Comparison of ENCODE assay signal across 12 mouse cellular contexts in the genomic region with DNA sequence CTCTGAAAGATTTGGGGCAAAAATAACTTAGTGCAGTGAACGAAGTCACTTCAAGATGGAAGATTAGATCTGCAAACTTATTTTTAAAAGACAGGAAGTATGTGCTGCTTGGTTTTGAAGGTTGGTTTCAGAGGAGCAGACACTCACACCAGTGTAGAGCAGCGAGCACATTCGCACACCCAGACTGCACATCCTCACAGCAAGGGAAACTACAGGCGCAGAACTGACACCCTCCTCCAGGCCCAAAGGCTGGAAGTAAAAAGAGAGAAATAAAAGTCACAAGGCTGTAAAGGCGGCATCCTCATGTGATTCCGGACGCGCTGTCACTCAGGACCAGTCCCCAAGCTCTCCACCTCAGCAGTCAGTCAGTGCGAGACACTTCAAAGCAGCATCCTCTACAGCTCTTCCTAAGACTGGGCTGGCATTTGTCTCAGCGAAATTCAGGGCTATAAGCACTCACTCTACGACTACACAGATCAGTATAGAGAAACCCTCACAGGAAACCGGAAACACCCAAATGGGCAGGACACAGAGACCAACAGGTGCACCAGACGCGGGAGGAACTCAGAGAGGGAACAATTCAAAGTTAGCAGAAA. TPM values are rescaled to one million over a fixed set of nuclear protein-coding genes. Genes with fewer than 3 reads are reported as not detected.
DNase-seq lines count a peak whose midpoint lies in the region; ATAC-seq and TF ChIP-seq lines count a peak whose summit lies in the region.
"Had no signal": no experiment of that assay in that cellular context is flagged by ENCODE, and none has a peak within 500 bp of the region (broad histone marks: within the 10 kb centered on the region; RNA-seq: fewer than 3 reads in every experiment).

No protein-coding gene starts in this region.

- DNase-seq in stomach, postnatal 0 days (ENCODE audit: low spot score) = no peak
- DNase-seq in liver, embryonic 13.5 days = no peak
- peak; percentile 60 for DNase-seq in thymus, postnatal 4 days
- DNase-seq in cerebellum, postnatal 10 days = no peak
- DNase-seq: adrenal gland, postnatal 36 days; gastrocnemius, postnatal 36 days; kidney, adult 8-10 months had no signal

- ATAC-seq in hindbrain, embryonic 13.5 days (ENCODE audit: low FRiP score) = no peak
- ATAC-seq in hindbrain, embryonic 16.5 days = no peak
- ATAC-seq in stomach, embryonic 15.5 days (ENCODE audit: insufficient read depth, low FRiP score, low read depth) = no peak
- ATAC-seq in stomach, postnatal 0 days (ENCODE audit: low FRiP score, low TSS enrichment) = no peak
- no peak for ATAC-seq in liver, embryonic 13.5 days (ENCODE audit: low read depth)
- ATAC-seq in megakaryocyte progenitor cell, adult 5-6 weeks (replicated peaks; ENCODE audit: poor library complexity) = no peak

- H3K4me1 ChIP-seq in hindbrain, embryonic 13.5 days (replicated peaks) = peaks cover 31% of the 10 kb centered on the region
- H3K4me1 ChIP-seq in hindbrain, embryonic 16.5 days (ENCODE audit: control insufficient read depth, insufficient read depth, low read depth, low read length) = peaks cover 13% of the 10 kb centered on the region
- peaks cover 16% of the 10 kb centered on the region for H3K4me1 ChIP-seq in stomach, embryonic 15.5 days
- H3K4me1 ChIP-seq in stomach, postnatal 0 days (replicated peaks; ENCODE audit: control insufficient read depth, insufficient read depth) = peaks cover 3% of the 10 kb centered on the region; the same call in 1 of the 2 replicates
- peaks cover 30% of the 10 kb centered on the region for H3K4me1 ChIP-seq in liver, embryonic 13.5 days (replicated peaks)

- H3K9ac ChIP-seq in hindbrain, embryonic 13.5 days = peak overlapping the region; percentile 29; the same call in 1 of the 2 replicates
- no peak overlapping the region for H3K9ac ChIP-seq in hindbrain, embryonic 16.5 days (ENCODE audit: low read depth, low read length)
- no peak overlapping the region for H3K9ac ChIP-seq in stomach, embryonic 15.5 days
- H3K9ac ChIP-seq in stomach, postnatal 0 days (ENCODE audit: low read length) = no peak overlapping the region
- peak overlapping the region; percentile 39; the same call in 1 of the 2 replicates for H3K9ac ChIP-seq in liver, embryonic 13.5 days
- H3K9ac ChIP-seq: limb, embryonic 15.5 days had no signal

- peaks cover 32% of the 10 kb centered on the region for H3K36me3 ChIP-seq in hindbrain, embryonic 13.5 days
- 0 out of 2 replicates have a peak, but pooled peaks cover 3% of the 10 kb centered on the region for H3K36me3 ChIP-seq in hindbrain, embryonic 16.5 days (ENCODE audit: control insufficient read depth, insufficient read depth, low read length)
- H3K36me3 ChIP-seq in stomach, embryonic 15.5 days = peaks cover 12% of the 10 kb centered on the region
- H3K36me3 ChIP-seq in stomach, postnatal 0 days (ENCODE audit: control insufficient read depth, insufficient read depth, low read length) = no peaks in the 10 kb centered on the region
- H3K36me3 ChIP-seq in liver, embryonic 13.5 days = peaks cover 36% of the 10 kb centered on the region

- TF ChIP-seq EP300 in stomach, postnatal 0 days (optimal IDR thresholded peaks at IDR 0.05) = no peak

- no peaks in the 10 kb centered on the region for H3K9me3 ChIP-seq in hindbrain, embryonic 13.5 days
- no peaks in the 10 kb centered on the region for H3K9me3 ChIP-seq in hindbrain, embryonic 16.5 days (ENCODE audit: control insufficient read depth, low read length)
- no peaks in the 10 kb centered on the region for H3K9me3 ChIP-seq in stomach, embryonic 15.5 days
- H3K9me3 ChIP-seq in stomach, postnatal 0 days (ENCODE audit: control insufficient read depth, low read length) = no peaks in the 10 kb centered on the region
- H3K9me3 ChIP-seq in liver, embryonic 13.5 days (replicated peaks) = no peaks in the 10 kb centered on the region
- H3K9me3 ChIP-seq: limb, embryonic 15.5 days had no signal

- WGBS in hindbrain, embryonic 13.5 days = 93% methylated on average over 14 of the region's 14 CpGs
- 92% methylated on average over 14 of the region's 14 CpGs for WGBS in hindbrain, embryonic 16.5 days
- WGBS in stomach, embryonic 15.5 days = 85% methylated on average over 14 of the region's 14 CpGs
- WGBS in stomach, postnatal 0 days = 84% methylated on average over 14 of the region's 14 CpGs
- WGBS in liver, embryonic 13.5 days (ENCODE audit: insufficient replicate concordance) = 67% methylated on average over 14 of the region's 14 CpGs

- H3K27ac ChIP-seq in hindbrain, embryonic 13.5 days = no peak overlapping the region
- no peak overlapping the region for H3K27ac ChIP-seq in hindbrain, embryonic 16.5 days (ENCODE audit: low read depth, low read length)
- no peak overlapping the region for H3K27ac ChIP-seq in stomach, embryonic 15.5 days
- H3K27ac ChIP-seq in stomach, postnatal 0 days (replicated peaks) = no peak overlapping the region
- H3K27ac ChIP-seq in liver, embryonic 13.5 days = no peak overlapping the region
- H3K27ac ChIP-seq: limb, embryonic 15.5 days had no signal

- 0 out of 2 replicates have a peak overlapping the region, but pooled peaks have one; percentile 15 for H3K4me2 ChIP-seq in hindbrain, embryonic 13.5 days
- H3K4me2 ChIP-seq in hindbrain, embryonic 16.5 days (ENCODE audit: low read length) = no peak overlapping the region
- peak overlapping the region; percentile 9; the same call in 1 of the 2 replicates for H3K4me2 ChIP-seq in stomach, embryonic 15.5 days
- H3K4me2 ChIP-seq in stomach, postnatal 0 days (replicated peaks; ENCODE audit: low read depth) = no peak overlapping the region
- peak overlapping the region; percentile 49 for H3K4me2 ChIP-seq in liver, embryonic 13.5 days
- H3K4me2 ChIP-seq: limb, embryonic 15.5 days had no signal

- TF ChIP-seq CTCF in stomach, postnatal 0 days (IDR thresholded peaks at IDR 0.05; ENCODE audit: low read depth) = no peak

- H3K4me3 ChIP-seq in hindbrain, embryonic 13.5 days = no peak overlapping the region
- no peak overlapping the region for H3K4me3 ChIP-seq in hindbrain, embryonic 16.5 days (ENCODE audit: low read length)
- H3K4me3 ChIP-seq in stomach, embryonic 15.5 days (replicated peaks) = no peak overlapping the region
- no peak overlapping the region for H3K4me3 ChIP-seq in stomach, postnatal 0 days (ENCODE audit: low read depth, low read length)
- peak overlapping the region; percentile 30 for H3K4me3 ChIP-seq in liver, embryonic 13.5 days (replicated peaks)
- H3K4me3 ChIP-seq: limb, embryonic 15.5 days had no signal

- no peaks in the 10 kb centered on the region for H3K27me3 ChIP-seq in hindbrain, embryonic 13.5 days
- H3K27me3 ChIP-seq in hindbrain, embryonic 16.5 days (replicated peaks; ENCODE audit: control insufficient read depth, insufficient read depth, low read length) = no peaks in the 10 kb centered on the region
- H3K27me3 ChIP-seq in stomach, embryonic 15.5 days (replicated peaks) = no peaks in the 10 kb centered on the region
- no peaks in the 10 kb centered on the region for H3K27me3 ChIP-seq in stomach, postnatal 0 days (ENCODE audit: control insufficient read depth, insufficient read depth, low read length)
- H3K27me3 ChIP-seq in liver, embryonic 13.5 days = 0 out of 2 replicates have a peak, but pooled peaks cover 4% of the 10 kb centered on the region
- H3K27me3 ChIP-seq: limb, embryonic 15.5 days had no signal

RNA-seq across cellular contexts. Expression of gene Xrra1, which starts 2.6 kb away (rescaled TPM):
- 0.51 and 0.72 TPM in 2 replicates for polyA plus RNA-seq in hindbrain, embryonic 13.5 days (2015; fragmentation: Nextera tagmentation; extraction: Ambion mirVana)
- polyA plus RNA-seq in hindbrain, embryonic 16.5 days (2015; fragmentation: Nextera tagmentation; extraction: Ambion mirVana) = 0.81 and 1.2 TPM in 2 replicates
- polyA plus RNA-seq in stomach, embryonic 15.5 days (2015; fragmentation: Nextera tagmentation; extraction: Ambion mirVana) = 0.21 and 0.35 TPM in 2 replicates
- polyA plus RNA-seq in stomach, postnatal 0 days (2015; fragmentation: Nextera tagmentation; extraction: Ambion mirVana) = 0.08 and 0.27 TPM in 2 replicates
- not detected in 2 replicates for polyA plus RNA-seq in liver, embryonic 13.5 days (2015; fragmentation: Nextera tagmentation; extraction: Ambion mirVana)
- total RNA-seq in megakaryocyte progenitor cell, adult 5-6 weeks (2015) = 0.17 TPM in 1 of 2 replicates, not detected in the other
- total RNA-seq in megakaryocyte progenitor cell, adult 5-6 weeks (2017) = 0.25 TPM in 1 of 2 replicates, not detected in the other

RNA-seq across cellular contexts. Expression of gene Spcs2, which starts 6.9 kb away (rescaled TPM):
- 331 and 344 TPM in 2 replicates for polyA plus RNA-seq in hindbrain, embryonic 13.5 days (2015; fragmentation: Nextera tagmentation; extraction: Ambion mirVana)
- polyA plus RNA-seq in hindbrain, embryonic 16.5 days (2015; fragmentation: Nextera tagmentation; extraction: Ambion mirVana) = 286 and 290 TPM in 2 replicates
- polyA plus RNA-seq in stomach, embryonic 15.5 days (2015; fragmentation: Nextera tagmentation; extraction: Ambion mirVana) = 386 and 415 TPM in 2 replicates
- 289 and 308 TPM in 2 replicates for polyA plus RNA-seq in stomach, postnatal 0 days (2015; fragmentation: Nextera tagmentation; extraction: Ambion mirVana)
- polyA plus RNA-seq in liver, embryonic 13.5 days (2015; fragmentation: Nextera tagmentation; extraction: Ambion mirVana) = 216 and 254 TPM in 2 replicates
- total RNA-seq in megakaryocyte progenitor cell, adult 5-6 weeks (2015) = 372 and 413 TPM in 2 replicates
- total RNA-seq in megakaryocyte progenitor cell, adult 5-6 weeks (2017) = 255 and 284 TPM in 2 replicates

RNA-seq across cellular contexts. Expression of gene Neu3, which starts 28.1 kb away (rescaled TPM):
- 2.2 TPM in 2 replicates for polyA plus RNA-seq in hindbrain, embryonic 13.5 days (2015; fragmentation: Nextera tagmentation; extraction: Ambion mirVana)
- 2.3 and 2.8 TPM in 2 replicates for polyA plus RNA-seq in hindbrain, embryonic 16.5 days (2015; fragmentation: Nextera tagmentation; extraction: Ambion mirVana)
- 5.4 and 6.0 TPM in 2 replicates for polyA plus RNA-seq in stomach, embryonic 15.5 days (2015; fragmentation: Nextera tagmentation; extraction: Ambion mirVana)
- 4.0 and 4.4 TPM in 2 replicates for polyA plus RNA-seq in stomach, postnatal 0 days (2015; fragmentation: Nextera tagmentation; extraction: Ambion mirVana)
- polyA plus RNA-seq in liver, embryonic 13.5 days (2015; fragmentation: Nextera tagmentation; extraction: Ambion mirVana) = 4.2 and 4.8 TPM in 2 replicates
- total RNA-seq in megakaryocyte progenitor cell, adult 5-6 weeks (2015) = 1.7 and 1.9 TPM in 2 replicates
- 1.6 and 3.4 TPM in 2 replicates for total RNA-seq in megakaryocyte progenitor cell, adult 5-6 weeks (2017)

Comparison
In these comparisons a context has a peak if more than half of its experiments do, and no peak if none do; other contexts are left out.
1. H3K4me2 ChIP-seq: peak in hindbrain, embryonic 13.5 days (single experiment), stomach, embryonic 15.5 days (single experiment) and liver, embryonic 13.5 days (single experiment); none in hindbrain, embryonic 16.5 days (single experiment) and stomach, postnatal 0 days (single experiment).
2. H3K9ac ChIP-seq: peak in hindbrain, embryonic 13.5 days (single experiment) and liver, embryonic 13.5 days (single experiment); none in hindbrain, embryonic 16.5 days (single experiment), stomach, embryonic 15.5 days (single experiment) and stomach, postnatal 0 days (single experiment).